Comparison of ENCODE assay signal across 12 mouse cellular contexts in the genomic region with DNA sequence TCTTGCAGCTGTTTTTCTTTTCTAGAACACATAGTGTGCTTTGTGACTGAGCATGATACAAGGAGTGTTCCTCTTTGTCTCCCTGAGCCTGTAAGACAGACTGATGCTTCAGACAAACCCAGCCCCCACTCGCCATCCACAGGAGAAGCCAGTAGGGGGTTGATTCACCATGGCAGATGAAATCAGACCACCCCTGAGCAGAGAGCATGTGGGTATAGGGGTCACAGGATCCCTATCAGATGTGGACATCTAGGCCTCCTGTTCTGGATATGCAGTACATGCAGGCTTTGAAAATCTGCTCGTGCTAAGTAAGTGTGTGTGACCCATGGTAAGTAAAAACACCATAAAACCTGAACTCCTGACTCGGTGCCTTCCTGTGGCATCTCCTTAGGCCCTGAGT.
"Had no signal": no experiment of that assay in that cellular context is flagged by ENCODE, and none has a peak within 500 bp of the region (broad histone marks: within the 10 kb centered on the region; RNA-seq: fewer than 3 reads in every experiment).

No protein-coding gene starts in this region.

- DNase-seq: kidney, adult 2 months; kidney, postnatal 25 days; lung, embryonic 14.5 days; lung, postnatal 10 days; lung, postnatal 4 days; midbrain, embryonic 14.5 days had no signal

- H3K9me3 ChIP-seq: kidney, embryonic 15.5 days; limb, embryonic 15.5 days; liver, embryonic 12.5 days; midbrain, embryonic 10.5 days; neural tube, embryonic 15.5 days had no signal

- H3K4me1 ChIP-seq: liver, embryonic 12.5 days; neural tube, embryonic 15.5 days had no signal

- ATAC-seq: liver, embryonic 12.5 days had no signal

- H3K27me3 ChIP-seq: kidney, embryonic 15.5 days; limb, embryonic 15.5 days; liver, embryonic 12.5 days; neural tube, embryonic 15.5 days had no signal

- H3K9ac ChIP-seq: kidney, embryonic 15.5 days; limb, embryonic 15.5 days; liver, embryonic 12.5 days; lung, embryonic 14.5 days; neural tube, embryonic 15.5 days had no signal

- H3K27ac ChIP-seq: kidney, embryonic 15.5 days; limb, embryonic 15.5 days; liver, embryonic 12.5 days; midbrain, embryonic 10.5 days; neural tube, embryonic 15.5 days had no signal

- H3K4me3 ChIP-seq: kidney, embryonic 15.5 days; limb, embryonic 15.5 days; liver, embryonic 12.5 days; midbrain, embryonic 10.5 days; myocyte; neural tube, embryonic 15.5 days had no signal

- H3K36me3 ChIP-seq: kidney, embryonic 15.5 days; limb, embryonic 15.5 days; liver, embryonic 12.5 days; midbrain, embryonic 10.5 days; neural tube, embryonic 15.5 days had no signal

- H3K4me2 ChIP-seq: kidney, embryonic 15.5 days; limb, embryonic 15.5 days; liver, embryonic 12.5 days; lung, embryonic 14.5 days; neural tube, embryonic 15.5 days had no signal
